Mouse (Mus musculus): ENCODE results near the gene Grem1.

DNA sequence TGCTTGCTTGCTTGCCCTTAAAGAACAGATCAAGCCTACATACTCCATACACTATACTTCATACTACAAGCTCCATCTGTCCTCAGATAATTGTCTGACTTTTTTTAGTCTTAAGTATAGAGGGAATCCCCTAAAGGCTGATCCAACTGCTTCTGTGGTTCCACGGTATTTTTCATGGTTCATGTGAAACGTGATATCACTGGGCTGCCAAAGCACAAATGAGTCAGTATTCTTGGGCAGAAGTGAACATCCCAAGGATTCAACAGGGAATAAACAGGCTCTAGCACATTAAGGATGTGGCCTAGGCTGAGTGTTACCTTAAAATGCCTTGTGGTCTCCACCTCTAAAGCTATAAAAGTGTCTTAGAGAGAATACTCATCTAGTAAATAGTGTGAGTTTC is 45.0 kb downstream of the Grem1 start:
- TF ChIP-seq CTCF (IDR thresholded peaks at IDR 0.05; ENCODE audit: low read depth) (no peak), EP300 (IDR thresholded peaks at IDR 0.05; ENCODE audit: low read depth) (no peak)

Data from heart, postnatal 0 days (tissue).